Mouse (Mus musculus): Measurements from ENCODE around the gene 4930550C14Rik.

- TF ChIP-seq POLR2A (IDR thresholded peaks at IDR 0.05; ENCODE audit: low read depth, low read length) = no peak
- TF ChIP-seq CTCF (IDR thresholded peaks at IDR 0.05; ENCODE audit: extremely low read depth, insufficient read depth, insufficient read length, insufficient replicate concordance) = no peak
Measured at GRCm38 (mm10) chr9:53450609-53451008, 48.5 kb downstream of the 4930550C14Rik start.
